Mouse (Mus musculus) neural tube, embryonic 10.5 days (tissue): ENCODE results near the gene Car2.

Experiments
- DNase-seq: peaks from one replicate; pipeline ENCODE4 v3.0.0-alpha.2; 2017; ENCODE audit warnings: low spot score; ENCODE audit errors: extremely low spot score

Car2 gene

GRCm38 (mm10) chr3:14886102-14887098 lies at the start of gene Car2:
TSS of gene Car2 (plus strand) at chr3:14886273.
- peak; percentile 77 for DNase-seq

GRCm38 (mm10) chr3:14838936-14839335 lies 47.1 kb upstream of the Car2 start:
- no peak for DNase-seq

- DNase-seq, result no peak
These were observed 46.5 kb upstream of the Car2 start for GRCm38 (mm10) chr3:14839466-14840118.

- DNase-seq, result no peak
These were observed 37.4 kb upstream of the Car2 start for GRCm38 (mm10) chr3:14848587-14849254.

- no peak for DNase-seq
These were observed 32.1 kb upstream of the Car2 start for GRCm38 (mm10) chr3:14853966-14854365.

GRCm38 (mm10) chr3:14854446-14854845 lies 31.6 kb upstream of the Car2 start:
- DNase-seq, result no peak

GRCm38 (mm10) chr3:14857874-14858273 lies 28.2 kb upstream of the Car2 start:
- DNase-seq, result no peak

- no peak for DNase-seq
These were observed 25.8 kb upstream of the Car2 start for GRCm38 (mm10) chr3:14860291-14860690.

GRCm38 (mm10) chr3:14861165-14861564 lies 24.9 kb upstream of the Car2 start:
- no peak for DNase-seq

GRCm38 (mm10) chr3:14861787-14862186 lies 24.3 kb upstream of the Car2 start:
- no peak for DNase-seq

- DNase-seq, result peak; percentile 70
These were observed 23.4 kb upstream of the Car2 start for GRCm38 (mm10) chr3:14862654-14863021.

GRCm38 (mm10) chr3:14863022-14863711 lies 22.9 kb upstream of the Car2 start, which contains the start of gene Car3:
TSS of gene Car3 (plus strand) at chr3:14863512.
- DNase-seq, result peak; percentile 73

GRCm38 (mm10) chr3:14863922-14864321 lies 22.2 kb upstream of the Car2 start:
- no peak for DNase-seq

GRCm38 (mm10) chr3:14865941-14866340 lies 20.1 kb upstream of the Car2 start:
- no peak for DNase-seq

- DNase-seq, result peak; percentile 71
These were observed 16.3 kb upstream of the Car2 start for GRCm38 (mm10) chr3:14869779-14870178.

GRCm38 (mm10) chr3:14870528-14870927 lies 15.5 kb upstream of the Car2 start:
- DNase-seq, result no peak

GRCm38 (mm10) chr3:14871386-14871785 lies 14.7 kb upstream of the Car2 start:
- no peak for DNase-seq

GRCm38 (mm10) chr3:14874402-14875040 lies 11.6 kb upstream of the Car2 start:
- DNase-seq, result no peak

GRCm38 (mm10) chr3:14876325-14876918 lies 9.7 kb upstream of the Car2 start:
- DNase-seq, result no peak

GRCm38 (mm10) chr3:14877251-14877909 lies 8.7 kb upstream of the Car2 start:
- no peak for DNase-seq
